Mouse (Mus musculus) adipocyte (in vitro differentiated cells): ENCODE measurements around the gene Olfr323.

Experiments used
- DNase-seq: peaks from one replicate; pipeline ENCODE4 v3.0.0-alpha.2; 2016; ENCODE audit warnings: low spot score

Olfr323 gene

GRCm38 (mm10) chr11:58630401-58630800 lies at the start of gene Olfr323:
Gene Olfr323, minus strand, starts transcription at chr11:58630501.
- DNase-seq = no peak

DNA sequence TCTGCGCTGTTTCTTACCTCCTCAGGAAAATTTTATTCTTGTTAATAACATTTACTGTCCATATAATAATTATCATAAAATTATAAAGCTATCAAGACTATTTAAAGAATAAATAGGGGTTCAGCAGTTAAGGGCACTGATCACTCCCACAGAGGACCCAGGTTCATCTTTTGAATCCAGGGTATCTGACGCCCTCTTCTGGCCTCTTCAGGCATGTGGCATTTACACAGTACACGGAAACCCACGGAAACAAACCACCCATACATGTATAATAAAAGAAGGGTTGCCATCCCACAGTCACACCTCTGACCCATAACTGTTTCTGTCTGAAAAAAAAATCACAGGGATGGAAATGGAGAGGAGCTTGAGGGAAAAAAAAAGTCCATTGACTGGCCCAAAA lies 41.5 kb upstream of the Olfr323 start:
- no peak for DNase-seq

DNA sequence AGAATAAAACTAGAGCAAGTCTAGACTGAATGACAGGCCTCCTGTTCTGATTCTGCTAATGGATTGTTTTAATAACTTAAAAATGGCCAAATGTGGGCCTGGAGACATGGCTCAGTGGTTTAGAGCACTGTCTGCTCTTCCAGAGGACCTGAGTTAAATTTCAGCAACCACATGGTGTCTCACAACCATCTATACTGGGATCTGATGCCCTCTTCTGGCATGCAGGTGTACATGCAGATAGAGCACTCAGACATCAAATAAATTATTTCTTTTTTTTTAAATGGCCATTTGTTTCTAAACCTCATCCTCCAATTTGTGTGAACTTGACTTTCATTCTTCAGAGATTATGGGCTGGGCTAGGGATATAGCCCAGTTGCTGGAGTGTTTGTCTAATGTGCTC lies 39.0 kb upstream of the Olfr323 start:
- no peak for DNase-seq

- no peak for DNase-seq
Observed at GRCm38 (mm10) chr11:58658596-58658995, 28.3 kb upstream of the Olfr323 start, which contains the start of gene Olfr322. Gene Olfr322, plus strand, starts transcription at chr11:58658782.

DNA sequence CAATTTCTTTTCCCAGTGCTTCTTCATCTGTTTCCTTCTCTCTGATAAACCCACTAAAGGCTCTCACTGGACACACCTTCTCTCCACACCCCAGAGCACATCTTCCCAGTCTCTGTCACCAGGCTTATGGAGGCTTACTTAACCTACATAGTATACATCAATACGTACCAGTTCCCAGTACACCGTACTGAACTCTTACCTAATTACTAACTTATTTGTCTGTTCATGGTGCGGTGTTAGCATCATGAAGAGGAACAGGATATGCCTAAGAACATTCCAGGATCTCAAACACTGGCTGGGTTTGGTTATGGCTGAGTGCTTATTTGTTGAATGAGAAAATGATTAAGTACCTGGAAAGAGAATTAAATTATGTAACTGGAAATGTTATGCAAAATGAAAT lies 24.9 kb upstream of the Olfr323 start:
- no peak for DNase-seq

- DNase-seq = no peak
Observed at GRCm38 (mm10) chr11:58643350-58643749, 13.0 kb upstream of the Olfr323 start.

GRCm38 (mm10) chr11:58641638-58642358 lies 11.5 kb upstream of the Olfr323 start:
- DNase-seq = no peak

DNA sequence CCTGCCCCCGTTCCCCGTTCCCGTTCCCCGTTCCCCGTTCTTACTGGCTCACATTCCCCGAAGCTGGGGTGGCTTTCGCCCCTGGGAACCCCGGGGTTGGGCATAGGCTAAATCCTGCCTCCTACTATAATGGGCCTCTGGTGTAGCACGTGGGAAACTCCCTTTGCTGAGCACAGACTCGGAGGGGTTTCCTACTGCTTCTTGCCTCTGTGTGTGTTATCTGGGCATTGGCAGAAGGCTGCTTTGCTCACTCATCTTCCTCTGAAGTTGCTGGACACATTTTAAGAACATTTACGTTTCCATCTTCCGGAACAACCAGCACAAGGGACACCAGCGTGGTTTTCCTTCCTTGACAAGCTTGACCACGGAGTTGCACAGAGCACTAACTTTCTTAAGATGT lies 10.8 kb upstream of the Olfr323 start:
- no peak for DNase-seq

- no peak for DNase-seq
Observed at GRCm38 (mm10) chr11:58640272-58640867, 10.1 kb upstream of the Olfr323 start, which contains the start of gene Trim58. Gene Trim58, plus strand, starts transcription at chr11:58640465.

- peak; percentile 26 for DNase-seq
Observed at GRCm38 (mm10) chr11:58638176-58638701, 7.9 kb upstream of the Olfr323 start.

GRCm38 (mm10) chr11:58636376-58636977 lies 6.2 kb upstream of the Olfr323 start:
- DNase-seq = peak; percentile 14

DNA sequence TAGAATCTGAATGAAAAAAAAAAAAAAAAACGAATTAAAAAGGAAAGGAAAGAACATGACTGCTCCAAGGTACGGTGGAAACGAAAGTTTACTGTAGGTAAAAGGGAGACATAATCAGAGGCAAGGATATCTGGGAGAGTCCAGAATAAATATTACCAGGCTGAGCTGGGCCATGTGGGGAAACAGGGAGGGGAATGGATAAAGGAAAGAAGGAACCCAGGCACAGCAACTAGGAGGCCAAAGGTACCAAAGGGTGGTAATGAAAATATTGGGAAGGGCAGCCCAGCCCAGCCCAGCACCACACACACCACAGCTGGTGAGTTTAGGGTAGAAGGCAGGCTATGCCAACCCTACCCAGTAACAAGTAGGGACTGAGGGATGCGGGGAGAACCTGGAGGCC lies 4.6 kb upstream of the Olfr323 start:
- no peak for DNase-seq

GRCm38 (mm10) chr11:58626146-58626545 lies 4.2 kb downstream of the Olfr323 start:
- no peak for DNase-seq

DNA sequence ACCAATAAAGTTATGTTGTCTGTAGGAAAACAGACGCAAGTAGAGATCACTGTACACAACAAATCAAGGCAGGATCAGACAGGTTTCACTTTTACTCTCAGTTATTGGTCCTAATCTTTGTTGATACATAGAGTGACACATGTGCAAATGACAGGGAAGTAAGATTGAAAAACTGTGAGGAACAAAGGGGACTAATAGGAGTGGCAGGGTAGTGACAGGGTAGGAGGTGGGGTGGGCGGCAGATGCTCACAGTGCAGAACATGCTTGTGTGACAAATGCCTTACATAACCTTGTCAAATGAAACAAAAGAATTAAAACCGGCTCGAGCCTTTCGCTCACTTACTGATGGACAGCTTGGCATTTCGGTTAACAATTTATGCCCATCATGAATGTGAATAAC lies 11.5 kb downstream of the Olfr323 start:
- no peak for DNase-seq

GRCm38 (mm10) chr11:58618369-58618768 lies 11.9 kb downstream of the Olfr323 start:
- no peak for DNase-seq

DNA sequence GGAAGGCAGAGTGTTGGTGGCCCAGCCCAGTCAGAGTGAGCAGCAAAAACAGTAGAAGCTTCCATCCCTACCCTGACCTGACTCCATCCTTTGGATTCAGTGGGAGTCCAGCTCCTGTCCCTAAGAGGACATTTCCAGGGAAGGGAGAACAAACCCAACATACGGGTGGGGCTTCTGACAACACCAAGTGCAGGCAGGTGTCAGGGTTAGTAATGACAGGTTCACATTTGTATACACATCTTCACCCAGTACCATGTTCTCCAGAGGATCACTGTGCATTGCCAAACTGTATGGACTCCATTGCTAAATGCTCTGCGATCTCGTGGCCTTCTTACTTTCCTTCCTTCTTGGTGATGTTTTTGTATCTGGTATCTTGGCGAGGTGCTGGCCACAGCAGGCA lies 14.3 kb downstream of the Olfr323 start, which contains the start of gene 2210407C18Rik:
Gene 2210407C18Rik (minus strand): TSS at position 101 of the 400 bp plus-strand sequence.
- DNase-seq = no peak

GRCm38 (mm10) chr11:58614526-58614925 lies 15.8 kb downstream of the Olfr323 start:
- DNase-seq = no peak

DNA sequence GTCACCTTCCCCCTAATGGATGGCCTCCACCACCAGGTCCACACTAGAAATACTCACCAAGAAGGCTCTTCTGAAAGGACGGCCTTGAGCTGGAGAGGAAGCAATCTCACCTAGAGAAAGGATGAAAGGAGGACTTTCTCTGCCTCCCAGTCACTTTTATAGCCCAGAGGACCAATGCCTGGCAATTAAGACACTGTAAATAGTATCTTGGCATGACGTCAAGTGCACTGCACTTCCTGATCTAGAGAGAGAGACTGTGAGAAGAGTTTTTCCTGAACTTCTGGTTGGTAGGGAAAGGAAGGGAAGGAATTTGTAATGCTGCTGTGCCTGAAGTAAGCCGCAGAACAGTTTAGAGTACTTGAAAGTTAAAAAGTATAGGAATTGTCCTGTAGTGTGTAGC lies 16.9 kb downstream of the Olfr323 start:
- DNase-seq = no peak

DNA sequence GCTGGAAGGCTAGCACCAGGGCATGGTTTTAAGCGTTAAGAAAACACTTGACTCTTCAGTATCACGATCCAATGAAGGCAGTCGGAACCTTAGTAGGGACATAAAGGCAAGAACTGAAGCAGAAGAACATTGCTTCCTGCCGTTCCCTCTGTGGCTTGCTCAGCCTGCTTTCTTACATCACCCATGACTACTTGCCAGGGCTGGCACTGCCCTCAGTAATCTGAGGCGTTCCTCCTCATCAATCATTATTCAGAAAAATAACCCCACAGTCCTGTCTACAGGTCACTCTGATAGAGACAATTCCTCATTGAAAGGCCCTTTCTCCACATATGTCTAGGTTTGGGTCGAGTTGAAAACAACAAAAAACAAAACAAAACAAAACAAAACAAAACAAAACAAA lies 23.3 kb downstream of the Olfr323 start:
- peak; percentile 15 for DNase-seq

DNA sequence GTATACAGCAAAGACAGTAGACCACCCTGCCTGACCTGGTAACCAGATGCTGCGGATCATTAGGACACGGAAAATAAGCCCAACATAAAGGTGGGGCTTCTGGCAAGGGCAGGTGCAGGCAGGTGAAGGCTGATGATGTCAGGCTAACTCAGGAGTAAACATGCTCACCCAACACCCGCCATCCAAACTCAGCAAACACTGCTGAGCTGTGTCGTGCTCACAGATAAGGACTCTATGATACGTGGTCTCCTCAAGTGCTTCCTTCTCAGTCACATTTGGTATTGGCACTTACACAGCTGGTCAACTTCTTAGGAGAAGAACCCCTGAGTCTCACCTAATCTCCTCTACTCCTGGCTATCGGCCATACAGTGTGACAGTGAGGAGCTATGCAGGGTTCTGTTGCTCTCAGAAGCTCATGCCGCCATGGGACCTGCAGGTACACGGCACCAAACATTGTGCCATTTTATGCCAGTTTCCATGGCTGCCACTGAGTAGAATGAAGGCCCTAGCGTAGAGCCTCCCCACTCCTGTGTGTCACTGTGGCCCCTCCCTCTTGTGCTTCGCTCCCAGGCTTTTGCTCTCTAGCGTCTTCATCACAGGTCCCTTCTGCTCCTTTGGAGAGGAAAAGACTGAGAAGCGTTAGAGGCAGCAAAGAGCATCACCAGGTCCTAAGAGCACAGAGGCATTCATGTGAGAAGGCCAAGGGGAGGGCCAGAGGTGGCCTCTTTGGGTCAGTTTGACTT lies 24.0 kb downstream of the Olfr323 start:
- DNase-seq = no peak

- DNase-seq = no peak
Observed at GRCm38 (mm10) chr11:58605228-58605627, 25.1 kb downstream of the Olfr323 start.

GRCm38 (mm10) chr11:58604688-58605087 lies 25.6 kb downstream of the Olfr323 start:
- DNase-seq = no peak
